Mouse (Mus musculus): Measurements from ENCODE around the gene Cnnm2.

Cnnm2 gene

GRCm38 (mm10) chr19:46929044-46929587 lies 167.7 kb downstream of the Cnnm2 start:
- peak; percentile 49 to 53 for DNase-seq (ENCODE audit: low spot score in 2 of 2)

Measured in right cerebral cortex, adult 2 months (tissue).